Mouse (Mus musculus) layer of hippocampus, adult 9-11 months (tissue): ENCODE measurements at regions not wholly inside any gene's neighbourhood (a gene's known extent, or its start where the extent isn't known, plus 50 kb on each side); places are given as distances from the start of the nearest gene placed in this dataset.

Experiments
- DNase-seq: peaks from one replicate; pipeline ENCODE4 v3.0.0; 2022

- DNase-seq: no peak
Observed at GRCm38 (mm10) chr2:106083001-106083400, 79.7 kb upstream of the Dnajc24 start.

GRCm38 (mm10) chr2:106081951-106082350 lies 78.6 kb upstream of the Dnajc24 start:
- DNase-seq: peak; percentile 35

- no peak for DNase-seq
Observed at GRCm38 (mm10) chr2:106080626-106081025, 77.3 kb upstream of the Dnajc24 start.

GRCm38 (mm10) chr2:106078591-106078990 lies 75.2 kb upstream of the Dnajc24 start:
- DNase-seq: no peak

GRCm38 (mm10) chr2:106074441-106074840 lies 71.1 kb upstream of the Dnajc24 start:
- DNase-seq: no peak

- DNase-seq: no peak
Observed at GRCm38 (mm10) chr2:106064316-106064715, 61.0 kb upstream of the Dnajc24 start.
